Mouse (Mus musculus) kidney, postnatal 14 days (tissue): ENCODE data around the gene Pecam1.
A peak's percentile ranks its signal among the peaks of the same experiment; 100 is the strongest.
"Not testable (repeated sequence)": the region's sequence is repeated elsewhere in the genome, so short reads cannot be mapped to it uniquely, and the experiment has no call there.

ENCODE experiments used
- DNase-seq: peaks from one replicate; pipeline ENCODE4 v3.0.0; 2022; ENCODE audit warnings: mixed read lengths

The Pecam1 gene

GRCm38 (mm10) chr11:106728402-106729366 lies 21.7 kb downstream of the Pecam1 start:
- no peak for DNase-seq

DNA sequence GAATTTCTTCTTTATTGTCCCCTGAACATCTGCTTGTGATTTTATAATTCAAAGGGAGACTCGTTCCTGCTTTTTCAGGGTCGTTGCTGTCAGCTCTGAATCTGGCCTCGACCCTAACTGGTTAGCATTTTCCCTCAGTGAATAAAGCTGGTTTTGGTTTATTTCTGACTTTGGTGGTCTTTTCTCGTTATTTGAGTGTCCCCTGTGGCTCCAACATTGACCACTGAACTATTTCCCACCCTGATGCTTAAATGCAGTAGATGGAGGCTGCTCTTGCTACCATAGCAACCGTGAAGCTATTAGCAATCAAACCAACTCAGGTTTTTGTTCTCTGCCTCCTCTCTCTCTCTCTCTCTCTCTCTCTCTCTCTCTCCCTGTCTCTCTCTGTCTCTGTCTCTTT lies 22.5 kb downstream of the Pecam1 start:
- no peak for DNase-seq

DNA sequence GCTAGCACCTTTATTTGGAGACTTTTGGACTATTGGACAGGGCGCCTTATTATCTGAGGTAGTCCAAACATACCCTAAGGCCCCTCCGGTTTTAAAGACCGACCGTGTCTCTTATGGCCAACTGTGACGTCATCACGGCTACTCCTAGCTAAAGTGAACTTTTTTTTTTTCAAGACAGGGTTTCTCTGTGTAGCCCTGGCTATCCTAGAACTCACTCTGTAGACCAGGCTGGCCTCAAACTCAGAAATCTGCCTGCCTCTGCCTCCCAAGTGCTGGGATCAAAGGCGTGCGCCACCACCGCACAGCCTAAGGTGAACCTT lies 25.6 kb downstream of the Pecam1 start:
- DNase-seq: not testable (repeated sequence)

DNA sequence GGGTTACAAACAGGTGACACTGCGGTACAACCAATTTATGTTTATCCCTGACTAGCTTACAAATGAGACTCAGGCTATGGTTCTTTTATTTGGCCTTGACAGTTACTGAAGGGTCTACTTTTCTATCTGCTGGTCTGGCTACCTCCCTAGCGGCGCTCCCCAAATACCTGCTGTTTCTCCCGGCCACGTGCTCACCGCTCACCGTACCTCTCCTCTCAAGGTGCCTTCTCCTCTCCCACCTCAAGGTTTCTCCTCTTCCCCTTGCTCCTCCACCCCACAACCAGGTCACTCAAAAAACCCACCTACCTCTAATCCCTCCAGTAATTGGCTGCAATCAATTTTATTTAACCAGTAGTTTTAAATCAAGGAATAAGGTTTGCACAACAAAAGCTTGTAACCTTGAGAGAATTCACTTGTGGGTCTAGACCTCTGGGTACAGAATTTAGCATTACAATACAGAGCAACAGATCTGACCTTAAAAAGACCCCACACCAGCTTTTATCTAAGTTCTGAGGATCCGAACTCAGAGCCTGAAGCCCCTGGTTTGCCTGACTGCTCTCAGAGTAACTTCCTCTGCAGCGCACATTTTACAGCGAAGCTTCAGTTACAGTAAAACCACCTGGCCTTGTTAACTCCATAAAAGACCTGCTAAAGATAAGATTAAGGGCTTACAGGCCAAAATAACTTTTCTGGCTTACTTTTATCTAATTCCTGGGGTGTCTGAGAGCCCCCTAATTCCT lies 26.1 kb downstream of the Pecam1 start:
- no peak for DNase-seq

DNA sequence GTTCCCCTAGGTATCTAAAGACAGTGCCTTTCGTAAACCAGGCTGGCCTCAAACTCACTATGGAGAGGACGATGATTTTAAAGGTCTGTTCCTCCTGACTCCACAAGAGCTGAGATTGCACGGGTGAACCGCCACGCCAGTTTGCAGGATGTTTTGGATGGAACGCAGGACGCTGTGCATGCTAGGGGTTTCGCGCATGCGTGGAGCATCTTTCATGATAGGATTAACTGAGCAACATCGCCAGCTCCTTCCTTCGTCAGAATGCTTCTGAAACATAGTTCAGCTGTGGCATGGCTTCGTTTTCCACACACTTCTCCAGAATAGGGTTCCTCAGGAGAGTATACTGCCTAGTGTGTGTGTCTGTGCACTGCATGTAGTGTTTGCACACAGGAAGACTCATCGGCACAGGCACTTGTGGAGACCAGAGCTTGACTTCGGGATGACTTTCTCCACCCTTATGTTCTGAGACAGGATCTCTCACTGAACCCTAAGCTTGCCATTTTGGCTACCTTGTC lies 26.8 kb downstream of the Pecam1 start:
- no peak for DNase-seq

DNA sequence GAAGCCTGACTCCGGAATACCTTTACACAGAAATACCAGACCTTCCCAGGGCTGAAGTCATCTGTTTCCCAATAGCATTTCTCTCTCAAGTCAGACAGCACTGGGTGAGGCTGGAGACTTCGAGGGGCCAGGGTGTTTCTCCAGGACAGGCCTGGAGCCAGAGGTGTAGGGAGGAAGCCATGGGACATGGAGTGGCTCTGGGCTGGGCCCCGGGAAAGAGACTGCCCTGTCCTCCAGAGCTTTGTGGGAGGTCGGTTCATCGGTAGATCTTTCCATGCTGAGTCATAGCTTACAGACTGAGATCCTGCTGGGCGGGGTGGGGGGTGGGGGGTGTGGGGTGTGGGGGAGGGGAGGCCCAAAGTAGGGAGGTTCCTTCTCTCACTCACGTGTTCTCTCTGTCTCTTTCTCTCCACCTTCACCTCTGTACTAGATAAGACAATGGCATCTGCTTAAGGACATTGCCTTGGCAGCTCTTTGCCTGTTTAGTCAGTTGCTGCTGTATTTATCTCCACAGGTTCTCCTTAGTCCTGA lies 27.5 kb downstream of the Pecam1 start:
- DNase-seq: no peak

DNA sequence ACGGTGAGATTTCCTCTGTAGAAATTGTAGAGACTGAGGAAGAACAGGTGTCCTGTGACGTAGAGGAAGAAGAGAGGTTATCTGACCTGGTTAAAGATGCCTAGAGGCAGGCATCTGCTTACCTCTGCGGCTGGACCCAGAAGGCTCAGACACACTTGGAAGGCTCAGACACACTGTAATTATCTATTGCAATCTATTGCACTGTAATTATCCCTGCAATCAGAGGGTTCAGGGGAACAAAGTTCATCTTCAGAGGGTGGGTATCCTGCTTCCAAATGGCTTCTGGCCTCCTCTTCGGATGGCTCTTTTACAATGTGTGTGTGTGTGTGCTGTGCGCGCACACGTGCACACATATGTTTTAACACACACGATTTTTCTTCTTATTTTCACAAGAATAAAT lies 30.0 kb downstream of the Pecam1 start:
- no peak for DNase-seq

DNA sequence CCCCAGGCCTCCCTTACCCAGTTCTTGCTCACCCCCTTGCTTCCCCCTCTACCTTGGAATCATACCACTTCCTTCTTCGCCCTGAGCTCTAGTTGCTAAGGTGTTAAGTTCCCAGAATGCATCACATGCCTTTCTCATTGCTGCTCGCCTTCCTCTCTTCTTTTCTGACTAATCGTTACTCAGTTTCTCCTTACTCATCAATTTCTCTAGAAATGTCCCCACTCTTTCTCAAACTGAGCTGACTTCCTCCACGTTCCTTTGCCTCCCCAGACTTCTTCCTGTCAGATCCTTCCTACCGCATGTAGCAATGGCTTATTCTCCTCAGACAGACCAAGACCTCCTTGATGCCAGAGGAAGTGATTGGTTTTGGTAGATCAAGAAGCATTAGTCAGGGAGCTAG lies 33.9 kb downstream of the Pecam1 start:
- DNase-seq: no peak

DNA sequence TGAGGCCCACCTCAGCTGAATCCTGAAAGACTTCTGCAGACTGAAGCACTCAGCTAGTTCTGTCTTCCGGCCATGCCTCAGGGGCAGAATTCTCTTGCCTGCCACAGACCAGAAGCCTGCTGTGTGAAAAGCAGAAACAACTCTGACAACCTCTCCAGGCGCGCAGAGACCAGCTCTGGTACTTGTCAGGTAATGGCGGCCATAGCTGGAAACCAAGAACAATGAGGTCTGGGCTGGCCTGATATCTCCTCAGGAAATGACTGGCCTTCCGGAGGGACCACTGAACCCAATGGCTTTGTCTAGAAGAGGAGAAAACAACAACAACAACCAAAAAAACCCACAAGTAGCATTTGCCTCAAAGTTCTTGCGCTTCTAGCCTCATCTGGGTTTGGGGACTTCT lies 35.4 kb downstream of the Pecam1 start:
- DNase-seq: peak; percentile 63

DNA sequence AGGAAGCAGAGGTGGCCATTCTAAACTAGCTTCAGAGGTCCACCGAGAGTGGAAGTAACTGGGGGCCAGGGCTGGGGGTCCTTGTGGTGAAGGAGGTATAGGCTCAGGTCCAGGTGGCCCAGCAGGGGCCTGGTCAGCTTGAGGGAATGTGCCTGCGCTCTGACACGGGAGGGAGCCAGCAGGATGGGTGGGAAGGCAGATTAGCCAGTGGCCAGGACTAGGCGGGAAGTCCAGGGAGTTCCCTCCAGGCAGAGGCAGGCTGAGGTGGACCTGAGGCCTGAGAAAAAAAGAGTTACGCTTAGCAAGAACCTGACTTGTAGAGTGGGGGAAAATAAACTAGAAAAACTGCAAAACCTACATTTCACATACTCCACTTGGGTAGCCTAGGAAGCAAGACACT lies 39.6 kb downstream of the Pecam1 start:
- DNase-seq: no peak

DNA sequence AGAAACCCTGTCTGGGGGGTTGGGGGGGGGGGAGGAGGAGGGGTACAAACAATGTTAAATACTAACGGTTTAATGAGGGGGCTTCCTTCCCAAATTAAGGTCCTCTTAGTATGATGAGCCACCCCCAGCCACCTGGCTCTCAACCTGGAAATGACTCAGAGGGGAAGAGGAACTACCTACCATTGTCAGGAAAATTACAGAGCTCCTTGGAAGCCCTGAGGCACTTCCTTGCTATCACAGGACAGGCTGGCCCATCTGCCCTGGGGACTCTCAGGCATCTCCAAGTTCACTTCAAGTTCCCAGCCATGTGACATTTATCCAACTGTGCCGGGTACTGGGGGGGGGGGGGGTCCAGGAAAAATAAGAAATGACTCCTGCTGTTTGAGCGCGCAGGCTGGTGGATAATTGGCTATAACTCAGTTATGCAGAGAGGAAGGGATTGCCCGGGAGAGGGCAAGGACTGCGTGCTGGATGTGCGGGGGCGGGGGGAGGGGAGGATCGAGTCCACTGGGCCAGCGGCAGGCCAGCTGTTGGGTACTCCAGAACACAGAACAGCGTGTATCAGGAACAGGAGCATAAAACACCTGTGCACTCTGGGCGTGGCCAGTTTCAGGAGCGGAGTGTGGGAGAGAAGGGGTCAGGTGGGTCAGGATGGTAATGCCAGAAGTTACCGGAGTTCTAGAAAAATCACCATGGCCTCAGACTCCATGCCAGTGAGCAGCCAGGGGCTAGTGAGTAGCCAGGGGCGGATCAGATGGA lies 41.0 kb downstream of the Pecam1 start:
- peak; percentile 53 for DNase-seq

- no peak for DNase-seq
Observed at GRCm38 (mm10) chr11:106707866-106708265, 42.6 kb downstream of the Pecam1 start.

DNA sequence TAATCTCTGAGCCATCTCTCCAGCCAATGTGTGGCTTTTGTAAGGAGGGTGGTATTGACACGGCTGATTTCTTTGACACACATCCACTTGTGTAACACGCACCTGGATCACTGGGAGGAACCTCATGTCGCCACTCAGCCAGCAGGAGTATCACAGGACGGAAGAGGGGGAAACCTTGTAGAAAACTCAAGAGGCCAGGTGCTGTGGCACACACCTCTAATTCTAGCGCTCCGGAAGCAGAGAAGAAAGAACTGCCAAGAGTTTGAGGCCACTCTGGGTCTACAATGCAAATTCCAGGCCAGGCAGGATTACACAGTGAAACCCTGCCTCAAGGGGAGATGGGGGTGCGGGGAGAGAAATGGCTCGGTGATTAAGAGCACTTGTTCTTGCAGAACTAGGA lies 43.3 kb downstream of the Pecam1 start:
- no peak for DNase-seq

DNA sequence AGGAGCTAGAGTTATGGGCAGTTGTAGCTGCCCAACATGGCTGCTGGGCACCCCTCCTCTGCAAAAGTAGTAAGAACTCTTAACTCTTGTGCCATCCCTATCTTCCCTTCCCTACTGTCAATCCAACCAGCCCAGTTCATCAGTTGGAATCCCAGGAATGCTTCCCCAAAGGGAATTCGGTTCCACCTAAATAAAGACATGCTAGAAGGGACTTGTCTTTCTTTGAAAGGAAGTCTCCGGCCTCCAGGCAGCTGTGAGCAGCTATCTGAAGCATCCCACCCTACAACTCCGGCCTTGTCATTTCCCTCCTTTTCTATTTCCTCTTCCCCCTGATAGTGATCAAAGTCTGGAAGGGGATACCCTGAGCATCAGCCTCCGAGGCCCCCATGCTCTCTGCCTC lies 44.2 kb downstream of the Pecam1 start:
- no peak for DNase-seq

DNA sequence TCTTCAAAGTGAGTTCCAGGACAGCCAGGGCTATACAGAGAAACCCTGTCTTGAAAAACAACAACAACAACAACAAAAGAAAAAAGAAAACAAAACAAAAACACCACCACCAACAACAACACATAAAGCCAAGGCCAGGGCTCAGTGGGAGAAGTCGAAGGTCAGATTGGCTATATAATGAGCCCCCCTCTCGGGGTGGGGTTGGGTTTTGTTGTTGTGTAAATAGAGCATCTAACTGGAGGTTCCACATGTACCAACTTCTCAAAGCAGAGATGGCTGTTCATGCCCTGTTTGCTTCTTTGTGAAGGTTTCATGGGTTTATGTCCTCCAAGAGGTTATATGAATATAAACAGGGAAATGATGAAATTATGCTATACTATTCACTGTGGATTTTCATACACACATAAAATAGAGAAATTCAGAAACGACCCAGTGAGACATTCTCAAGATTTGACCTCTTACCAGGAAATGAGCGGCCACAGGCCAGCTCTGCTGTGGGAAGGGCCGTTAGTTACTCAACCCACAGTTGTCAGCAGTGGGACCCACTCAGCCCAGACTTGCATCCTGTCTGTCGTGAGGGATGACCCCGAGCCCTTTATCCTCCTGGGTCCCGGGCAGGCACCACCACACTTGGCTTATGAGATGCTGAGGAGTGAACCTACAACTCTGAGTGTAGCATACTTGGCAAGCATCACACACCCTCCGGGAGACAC lies 45.9 kb downstream of the Pecam1 start:
- no peak for DNase-seq

DNA sequence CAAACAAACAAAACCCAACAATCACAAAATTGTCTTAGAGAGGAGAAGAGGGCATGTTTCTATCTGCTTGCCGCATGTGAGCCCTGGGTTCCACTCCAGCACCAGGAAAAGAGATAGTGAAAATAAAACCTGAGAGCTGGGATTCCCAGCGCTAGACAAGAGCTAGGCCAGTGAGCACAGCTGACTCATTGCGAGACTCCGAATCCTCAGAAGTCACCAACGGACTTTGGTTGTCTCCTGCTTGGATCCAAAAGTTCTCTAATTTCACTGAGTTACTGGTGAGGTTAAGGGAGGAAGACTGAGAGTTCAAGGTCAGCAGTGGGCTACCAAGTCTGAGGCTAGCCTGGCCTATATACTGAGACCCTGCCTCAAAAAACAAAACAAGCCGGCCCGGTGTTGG lies 46.5 kb downstream of the Pecam1 start:
- DNase-seq: no peak

- no peak for DNase-seq
Observed at GRCm38 (mm10) chr11:106702584-106702983, 47.8 kb downstream of the Pecam1 start.

DNA sequence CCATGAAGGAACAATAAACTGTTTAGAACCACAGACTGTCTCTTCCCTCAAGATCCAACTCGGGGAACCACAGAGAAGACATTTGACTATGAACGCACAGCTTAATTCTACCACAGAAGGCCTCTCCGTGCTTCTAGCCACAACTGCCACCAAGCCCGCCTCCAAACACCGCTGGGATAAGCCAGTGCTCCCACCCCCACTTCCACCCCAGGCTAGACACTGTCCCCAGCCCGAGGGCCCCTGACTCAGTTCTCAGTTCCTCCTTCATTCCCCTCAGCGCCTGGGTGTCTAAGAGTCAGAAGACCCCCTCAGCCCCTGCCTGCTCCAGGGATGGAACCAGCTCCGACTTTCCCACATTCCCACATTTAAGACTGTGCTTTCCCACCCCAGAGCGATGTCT lies 48.8 kb downstream of the Pecam1 start:
- DNase-seq: no peak

- no peak for DNase-seq
Observed at GRCm38 (mm10) chr11:106699083-106699482, 51.3 kb downstream of the Pecam1 start.

- no peak for DNase-seq
Observed at GRCm38 (mm10) chr11:106698289-106698688, 52.1 kb downstream of the Pecam1 start.

GRCm38 (mm10) chr11:106695917-106696316 lies 54.5 kb downstream of the Pecam1 start:
- no peak for DNase-seq

- DNase-seq: no peak
Observed at GRCm38 (mm10) chr11:106692890-106693289, 57.5 kb downstream of the Pecam1 start.
